Mouse (Mus musculus) heart, embryonic 15.5 days (tissue): ENCODE results near the gene Sh3d21. TPM values are rescaled to one million over a fixed set of nuclear protein-coding genes. Genes with fewer than 3 reads are reported as not detected.
"Not testable (repeated sequence)": the region's sequence is repeated elsewhere in the genome, so short reads cannot be mapped to it uniquely, and the experiment has no call there.

Experiments
- ATAC-seq: fragments of 200-750 bp; cut with Nextera tagmentation; replicated peaks from 2 replicates; pipeline ENCODE4 v1.8.0; 2017; ENCODE audit warnings: low read depth, moderate TSS enrichment; ENCODE audit not compliant: insufficient number of reproducible peaks, insufficient read depth, low FRiP score
- H3K27ac ChIP-seq: fragments of 300-500 bp; sonication (generic); 2 replicates; pipeline ENCODE4 v1.5.1; 2015; ENCODE audit warnings: mild to moderate bottlenecking, inconsistent platforms
- H3K27me3 ChIP-seq: fragments of 300-500 bp; sonication (generic); 2 replicates; pipeline ENCODE4 v1.6.1; 2015; ENCODE audit warnings: inconsistent platforms
- H3K36me3 ChIP-seq: fragments of 300-500 bp; sonication (generic); 2 replicates; pipeline ENCODE4 v1.6.1; 2015; ENCODE audit warnings: mild to moderate bottlenecking, inconsistent platforms
- H3K4me1 ChIP-seq: fragments of 300-500 bp; sonication (generic); replicated peaks from 2 replicates; pipeline ENCODE4 v1.6.1; 2015; ENCODE audit warnings: inconsistent platforms
- H3K4me2 ChIP-seq: fragments of 300-500 bp; sonication (generic); 2 replicates; pipeline ENCODE4 v1.6.1; 2015; ENCODE audit warnings: inconsistent platforms, mild to moderate bottlenecking, moderate library complexity
- H3K4me3 ChIP-seq: fragments of 300-500 bp; sonication (generic); 2 replicates; pipeline ENCODE4 v1.5.1; 2015; ENCODE audit warnings: mild to moderate bottlenecking, inconsistent platforms
- H3K9ac ChIP-seq: fragments of 300-500 bp; sonication (generic); 2 replicates; pipeline ENCODE4 v1.6.1; 2015; ENCODE audit warnings: mild to moderate bottlenecking, inconsistent platforms
- H3K9me3 ChIP-seq: fragments of 300-500 bp; sonication (generic); replicated peaks from 2 replicates; pipeline ENCODE4 v1.6.1; 2016; ENCODE audit warnings: inconsistent platforms
- WGBS: fragments of 180-500 bp; shearing (Covaris S2); methylation state at CpG from one replicate; pipeline ENCODE4 v1.1.7; 2015; ENCODE audit warnings: mixed read lengths; 5-methylcytosine and 5-hydroxymethylcytosine counted together
- polyA plus RNA-seq: library from polyadenylated mRNA; unstranded; fragments of >200 nt; fragmentation: Nextera tagmentation; extraction: Ambion mirVana; gene quantifications from 2 replicates; pipeline ENCODE4 v1.2.1, GENCODE M21; 2015

Gene Sh3d21
- polyA plus RNA-seq, 1 experiment from 2014 or later, result 3.3 TPM

DNA sequence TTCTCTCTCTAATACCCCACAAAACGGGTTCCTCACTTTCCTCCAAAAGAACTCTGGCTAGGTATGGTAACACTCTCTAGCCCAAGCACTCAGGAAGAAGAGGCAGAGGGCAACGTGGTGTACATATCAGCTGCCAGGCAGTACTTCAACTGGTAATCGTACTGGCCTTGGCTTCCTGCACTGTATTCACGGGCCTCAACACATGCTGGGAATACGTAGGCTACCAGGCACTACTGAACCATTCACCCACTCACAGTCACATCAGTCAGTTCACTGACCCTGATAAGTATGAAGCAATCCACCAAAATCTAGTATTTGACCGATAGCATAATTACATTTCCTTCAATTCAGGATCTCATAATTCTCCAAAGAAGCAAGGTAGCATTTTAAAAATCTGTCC lies 36.3 kb upstream of the Sh3d21 start:
- ATAC-seq, result no peak
- no peaks in the 10 kb centered on the region for H3K27me3 ChIP-seq
- no peaks in the 10 kb centered on the region for H3K9me3 ChIP-seq
- H3K4me1 ChIP-seq, result peaks cover 55% of the 10 kb centered on the region
- H3K4me2 ChIP-seq, result peak overlapping the region; percentile 68
- H3K9ac ChIP-seq, result peak overlapping the region; percentile 91; the same call in 1 of the 2 replicates
- H3K4me3 ChIP-seq, result peak overlapping the region; percentile 83; the same call in 1 of the 2 replicates
- no peak overlapping the region for H3K27ac ChIP-seq
- 49% methylated on average over 6 of the region's 6 CpGs for WGBS
- peaks cover 5% of the 10 kb centered on the region; the same call in 1 of the 2 replicates for H3K36me3 ChIP-seq

DNA sequence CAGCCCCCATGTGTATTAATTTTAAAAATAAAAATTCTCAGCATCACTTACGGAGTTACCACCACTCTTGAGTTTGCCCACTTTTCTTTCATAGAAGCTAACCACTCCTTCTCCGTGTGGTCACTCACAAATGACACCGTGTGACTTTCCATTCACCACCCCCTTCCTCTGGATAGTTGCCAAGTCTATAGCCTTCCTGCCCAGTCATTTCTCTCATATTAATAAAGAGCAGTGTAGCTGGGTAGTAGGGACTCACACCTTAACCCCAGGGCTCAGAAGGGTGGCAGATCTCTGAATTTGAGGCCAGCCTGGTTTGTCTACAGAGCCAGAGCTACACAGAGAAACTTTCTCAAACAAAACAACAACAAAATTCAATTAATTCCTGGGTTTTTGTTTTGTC lies 34.2 kb upstream of the Sh3d21 start:
- WGBS, result 32% methylated on average over 3 of the region's 3 CpGs
- Histone ChIP-seq H3K27me3 (no peaks in the 10 kb centered on the region), H3K9me3 (no peaks in the 10 kb centered on the region), H3K4me2 (peak overlapping the region; percentile 1; the same call in 1 of the 2 replicates), H3K27ac (0 out of 2 replicates have a peak overlapping the region, but pooled peaks have one; percentile 1), H3K9ac (no peak overlapping the region), H3K4me1 (peaks cover 49% of the 10 kb centered on the region), H3K36me3 (peaks cover 25% of the 10 kb centered on the region), H3K4me3 (no peak overlapping the region)
- ATAC-seq, result no peak

DNA sequence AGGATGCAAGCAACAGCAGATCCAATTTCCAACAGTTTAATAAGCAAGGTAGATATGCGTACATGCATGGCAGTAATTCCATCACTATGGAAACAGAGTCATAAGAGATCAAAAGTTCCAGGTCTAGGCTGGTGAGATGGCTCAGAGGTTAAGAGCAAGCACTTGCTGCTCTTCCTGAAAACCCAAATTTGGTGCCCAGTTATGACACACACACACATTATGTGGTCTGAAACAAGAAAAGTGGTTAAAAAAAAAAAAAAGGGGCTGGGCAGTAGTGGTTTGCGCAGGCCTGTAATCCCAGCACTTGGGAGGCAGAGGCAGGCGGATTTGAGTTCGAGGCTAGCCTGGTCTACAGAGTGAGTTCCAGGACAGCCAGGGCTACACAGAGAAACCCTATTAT lies 31.6 kb upstream of the Sh3d21 start:
- Histone ChIP-seq H3K27ac (no peak overlapping the region), H3K27me3 (no peaks in the 10 kb centered on the region), H3K4me2 (no peak overlapping the region), H3K9ac (no peak overlapping the region), H3K4me1 (peaks cover 38% of the 10 kb centered on the region), H3K36me3 (peaks cover 27% of the 10 kb centered on the region), H3K4me3 (no peak overlapping the region), H3K9me3 (no peaks in the 10 kb centered on the region)
- WGBS, result 95% methylated on average over 4 of the region's 4 CpGs
- ATAC-seq, result no peak

DNA sequence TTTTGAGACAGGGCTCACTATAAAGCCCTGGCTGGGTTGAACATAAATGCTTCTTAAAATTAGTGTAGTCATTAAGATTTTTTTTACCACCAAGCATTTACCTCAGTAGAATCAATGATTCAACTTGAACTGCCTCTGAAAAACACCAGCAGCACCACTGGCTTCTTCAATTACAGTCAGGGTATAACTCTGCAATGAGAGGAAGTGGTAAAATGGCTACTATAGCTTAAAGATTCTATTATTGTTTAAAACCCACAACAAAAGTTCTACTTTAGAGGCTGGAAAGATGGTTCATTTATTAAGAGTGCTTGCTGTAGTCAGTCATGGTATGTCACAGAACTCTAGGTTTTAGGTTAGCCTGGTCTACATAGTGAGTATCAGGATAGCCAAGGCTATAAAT lies 30.9 kb upstream of the Sh3d21 start:
- H3K9ac ChIP-seq, result no peak overlapping the region
- no peak overlapping the region for H3K27ac ChIP-seq
- H3K4me1 ChIP-seq, result peaks cover 31% of the 10 kb centered on the region
- no peaks in the 10 kb centered on the region for H3K9me3 ChIP-seq
- H3K4me3 ChIP-seq, result no peak overlapping the region
- H3K4me2 ChIP-seq, result no peak overlapping the region
- no peaks in the 10 kb centered on the region for H3K27me3 ChIP-seq
- ATAC-seq, result no peak
- peaks cover 32% of the 10 kb centered on the region for H3K36me3 ChIP-seq

DNA sequence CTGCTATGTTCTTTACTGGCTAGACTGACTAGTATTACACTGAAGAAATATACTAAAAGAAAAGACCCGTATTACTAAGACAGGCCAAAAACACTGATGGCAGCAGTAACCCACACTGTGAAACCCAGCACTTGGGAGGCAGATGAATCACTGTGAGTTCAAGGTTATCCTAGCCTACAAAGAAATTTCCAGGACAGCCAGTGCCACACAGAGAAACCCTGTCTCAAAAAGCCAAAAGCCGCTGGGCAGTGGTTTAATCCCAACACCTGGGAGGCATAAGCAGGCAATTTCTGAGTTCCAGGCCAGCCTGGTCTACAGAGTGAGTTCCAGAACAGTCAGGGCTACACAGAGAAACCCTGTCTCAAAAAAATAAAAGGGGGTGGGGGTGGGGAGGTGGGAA lies 27.3 kb upstream of the Sh3d21 start:
- H3K9me3 ChIP-seq, result no peaks in the 10 kb centered on the region
- no peak overlapping the region for H3K4me3 ChIP-seq
- peaks cover 15% of the 10 kb centered on the region for H3K4me1 ChIP-seq
- H3K27ac ChIP-seq, result no peak overlapping the region
- no peak overlapping the region for H3K9ac ChIP-seq
- ATAC-seq, result no peak
- WGBS, result 81% methylated on average over 2 of the region's 2 CpGs
- no peaks in the 10 kb centered on the region for H3K27me3 ChIP-seq
- no peak overlapping the region for H3K4me2 ChIP-seq
- H3K36me3 ChIP-seq, result peaks cover 40% of the 10 kb centered on the region

DNA sequence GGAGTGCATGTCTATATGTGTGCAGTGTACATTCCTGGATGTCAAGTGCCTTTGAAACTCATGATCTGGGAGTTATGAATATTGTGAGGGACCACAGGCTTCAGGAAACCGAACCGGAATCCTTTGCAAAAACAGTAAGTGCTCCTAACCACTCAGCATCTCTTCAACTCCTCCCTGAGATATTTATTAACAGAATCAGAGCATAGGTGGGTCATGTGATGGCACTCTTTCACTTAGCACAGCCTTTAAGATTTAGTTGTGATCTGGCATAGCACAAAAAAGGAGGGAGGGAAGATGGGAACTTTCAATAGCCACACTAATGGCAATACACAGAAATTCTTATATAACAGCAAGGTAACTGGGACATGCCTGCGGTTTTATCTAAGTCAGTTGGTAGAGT lies 23.8 kb upstream of the Sh3d21 start:
- Histone ChIP-seq H3K36me3 (peaks cover 31% of the 10 kb centered on the region), H3K4me1 (peaks cover 12% of the 10 kb centered on the region), H3K4me3 (no peak overlapping the region), H3K4me2 (no peak overlapping the region), H3K27me3 (no peaks in the 10 kb centered on the region), H3K9ac (no peak overlapping the region), H3K27ac (no peak overlapping the region), H3K9me3 (no peaks in the 10 kb centered on the region)
- ATAC-seq, result no peak
- WGBS, result 80% methylated on average over 3 of the region's 3 CpGs

DNA sequence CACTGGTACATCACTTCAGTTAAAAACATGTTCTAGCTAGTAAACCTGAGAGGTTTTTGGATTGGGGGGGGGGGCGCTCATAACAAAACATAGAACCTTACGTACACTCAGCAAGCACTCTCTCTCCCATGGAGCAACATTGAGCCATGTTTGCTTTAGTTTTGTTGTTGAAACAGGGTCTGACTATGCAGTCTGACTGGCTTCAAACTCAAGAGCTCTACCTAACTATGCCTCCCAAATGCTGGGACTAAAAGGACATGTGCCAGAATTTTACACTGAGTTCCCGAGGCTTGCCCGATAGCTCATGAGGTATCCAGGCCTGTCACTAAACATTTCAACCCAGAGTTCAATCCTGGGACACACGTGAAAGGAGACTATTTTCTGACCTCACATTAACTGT lies 19.7 kb upstream of the Sh3d21 start:
- no peak for ATAC-seq
- no peak overlapping the region for H3K4me3 ChIP-seq
- peaks cover 52% of the 10 kb centered on the region for H3K36me3 ChIP-seq
- no peak overlapping the region for H3K9ac ChIP-seq
- no peaks in the 10 kb centered on the region for H3K27me3 ChIP-seq
- peaks cover 7% of the 10 kb centered on the region; the same call in 1 of the 2 replicates for H3K4me1 ChIP-seq
- no peak overlapping the region for H3K27ac ChIP-seq
- no peaks in the 10 kb centered on the region for H3K9me3 ChIP-seq
- WGBS, result 76% methylated on average over 5 of the region's 5 CpGs
- H3K4me2 ChIP-seq, result no peak overlapping the region

DNA sequence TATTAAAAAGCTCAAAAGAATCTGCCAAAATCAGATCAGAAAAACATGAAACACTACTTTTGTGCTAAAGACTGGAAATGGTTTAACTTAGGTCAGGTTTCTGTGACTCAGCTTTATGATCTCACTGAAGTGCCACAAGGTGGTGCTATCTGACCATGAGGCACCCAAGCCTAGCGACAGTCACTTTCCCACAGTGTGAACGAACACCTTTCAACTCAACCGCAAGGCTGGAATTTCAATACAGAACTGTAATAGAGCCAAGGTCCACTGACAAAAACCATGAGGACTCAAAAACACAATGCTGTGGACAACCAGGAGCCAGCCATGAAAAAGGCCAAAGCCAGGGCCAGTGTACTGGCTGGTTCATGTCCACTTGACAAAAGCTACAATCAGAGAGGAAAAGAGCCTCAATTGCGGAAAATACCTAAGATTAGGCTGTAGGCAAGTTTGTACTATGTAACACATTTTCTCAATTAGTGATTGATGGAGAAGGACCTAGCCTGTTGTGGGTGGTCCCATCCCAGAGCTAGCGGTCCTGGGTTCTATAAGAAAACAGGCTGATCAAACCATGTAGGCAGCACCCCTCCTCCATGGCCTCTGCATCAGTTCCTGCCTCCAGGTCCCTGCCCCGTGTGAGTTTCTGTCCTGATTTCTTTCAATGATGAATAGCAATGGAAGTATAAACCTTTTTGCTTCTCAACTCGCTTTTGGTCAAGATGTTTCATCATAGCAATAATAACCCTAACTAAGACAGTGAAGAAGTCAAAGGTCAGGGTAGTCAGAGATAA lies 18.1 kb upstream of the Sh3d21 start:
- ATAC-seq, result no peak
- no peak overlapping the region for H3K27ac ChIP-seq

DNA sequence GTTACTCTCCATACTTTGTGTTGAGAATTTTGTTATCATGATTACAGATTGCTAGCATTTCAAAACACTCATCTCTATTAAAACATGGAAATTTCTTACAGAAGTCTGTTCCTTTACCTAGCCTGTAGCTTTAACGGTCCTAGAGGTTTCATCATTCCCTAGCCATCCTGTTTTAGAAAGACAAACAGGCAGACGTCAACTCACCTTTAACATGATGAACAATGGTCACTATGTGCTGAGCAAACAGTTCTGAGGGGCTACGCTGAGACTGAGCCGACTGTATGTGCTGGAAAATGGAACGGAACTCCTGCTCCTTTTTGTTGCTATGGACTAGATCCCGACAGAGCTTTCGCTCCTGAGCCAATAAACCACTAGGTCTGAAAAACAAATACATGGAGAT lies 12.7 kb upstream of the Sh3d21 start:
- H3K36me3 ChIP-seq, result peaks cover 90% of the 10 kb centered on the region
- H3K4me3 ChIP-seq, H3K27me3 ChIP-seq, ATAC-seq, H3K4me1 ChIP-seq, H3K4me2 ChIP-seq, H3K9me3 ChIP-seq, H3K27ac ChIP-seq, H3K9ac ChIP-seq: not testable (repeated sequence)
- WGBS, result 86% methylated on average over 7 of the region's 7 CpGs

More for the DNA sequence above, 18.1 kb upstream of the Sh3d21 start:
- Histone ChIP-seq H3K9ac (no peak overlapping the region), H3K9me3 (no peaks in the 10 kb centered on the region), H3K27me3 (no peaks in the 10 kb centered on the region), H3K4me3 (no peak overlapping the region), H3K36me3 (peaks cover 66% of the 10 kb centered on the region), H3K4me2 (no peak overlapping the region), H3K4me1 (no peaks in the 10 kb centered on the region)
- 48% methylated on average over 7 of the region's 7 CpGs for WGBS

DNA sequence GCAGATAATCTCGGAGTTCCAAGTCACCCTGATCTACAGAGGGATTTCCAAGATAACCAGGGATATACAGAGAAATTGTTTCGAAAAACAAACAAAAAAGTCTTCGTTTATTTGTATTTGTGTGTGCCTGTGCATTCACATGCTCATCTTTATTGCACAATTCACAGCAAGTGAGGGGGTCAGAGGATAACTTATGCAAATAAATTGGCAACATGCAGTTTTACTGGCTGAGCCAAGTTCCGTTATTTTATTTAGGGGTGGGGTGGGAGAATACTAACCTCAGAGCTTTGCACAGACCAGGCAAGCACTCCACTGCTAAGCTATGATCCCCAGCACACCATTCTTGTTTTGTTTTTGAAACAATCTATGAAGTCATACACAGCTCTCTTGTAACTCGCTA lies 10.5 kb upstream of the Sh3d21 start:
- Histone ChIP-seq H3K9me3 (no peaks in the 10 kb centered on the region), H3K27me3 (no peaks in the 10 kb centered on the region), H3K27ac (no peak overlapping the region), H3K4me2 (no peak overlapping the region), H3K9ac (no peak overlapping the region), H3K4me1 (no peaks in the 10 kb centered on the region), H3K4me3 (no peak overlapping the region), H3K36me3 (peaks cover 88% of the 10 kb centered on the region)
- no peak for ATAC-seq
- 91% methylated on average over 5 of the region's 5 CpGs for WGBS

DNA sequence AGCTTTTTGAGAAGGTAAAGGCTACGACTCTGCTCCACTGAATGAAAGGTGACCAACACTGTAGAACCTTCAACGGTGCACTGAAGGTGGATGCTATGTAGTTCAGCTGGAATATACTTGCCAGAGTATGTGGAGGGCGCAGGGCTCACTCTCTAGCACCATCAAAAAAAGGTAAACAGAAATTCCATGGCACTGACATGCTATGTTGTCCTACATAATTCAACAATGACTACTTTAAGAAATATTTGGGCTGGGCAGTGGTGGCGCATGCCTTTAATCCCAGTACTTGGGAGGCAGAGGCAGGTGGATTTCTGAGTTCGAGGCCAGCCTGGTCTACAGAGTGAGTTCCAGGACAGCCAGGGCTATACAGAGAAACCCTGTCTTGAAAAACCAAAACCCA lies 7.4 kb upstream of the Sh3d21 start:
- H3K27ac ChIP-seq, H3K9me3 ChIP-seq, H3K9ac ChIP-seq, H3K27me3 ChIP-seq, H3K4me3 ChIP-seq, H3K4me2 ChIP-seq, ATAC-seq: not testable (repeated sequence)
- Histone ChIP-seq H3K36me3 (peaks cover 93% of the 10 kb centered on the region), H3K4me1 (peaks cover 11% of the 10 kb centered on the region)
- WGBS, result 95% methylated on average over 5 of the region's 5 CpGs

DNA sequence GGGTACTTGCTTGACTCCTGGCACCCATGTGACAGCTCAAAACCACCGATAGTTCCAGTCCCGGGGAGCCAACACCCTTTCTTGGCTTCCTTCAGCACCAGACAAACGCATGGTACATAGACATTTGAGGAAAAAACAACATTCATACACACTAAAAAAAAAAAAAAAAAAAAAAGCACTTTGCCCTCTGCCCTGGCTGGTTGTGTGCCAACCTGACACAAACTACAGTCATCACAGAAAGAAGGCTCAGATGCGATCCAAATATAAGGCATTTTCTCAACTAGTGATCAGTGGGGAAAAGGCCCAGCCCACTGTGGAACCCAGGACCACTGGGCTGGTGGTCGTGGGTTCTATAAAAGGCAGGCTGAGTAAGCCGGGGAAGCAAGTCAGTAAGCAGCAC lies 5.6 kb upstream of the Sh3d21 start:
- Histone ChIP-seq H3K36me3 (peaks cover 76% of the 10 kb centered on the region), H3K9ac (no peak overlapping the region), H3K27me3 (no peaks in the 10 kb centered on the region), H3K4me3 (no peak overlapping the region), H3K4me2 (no peak overlapping the region), H3K9me3 (no peaks in the 10 kb centered on the region), H3K27ac (no peak overlapping the region), H3K4me1 (peaks cover 12% of the 10 kb centered on the region)
- WGBS, result 84% methylated on average over 6 of the region's 6 CpGs
- ATAC-seq, result no peak
